Mouse (Mus musculus) testis, adult 2 months (tissue): ENCODE measurements around the gene Hpse. TPM values are rescaled to one million over a fixed set of nuclear protein-coding genes. Genes with fewer than 3 reads are reported as not detected.
A peak's percentile ranks its signal among the peaks of the same experiment; 100 is the strongest.

ENCODE experiments used
- H3K27ac ChIP-seq: fragments of 200-500 bp; 2 replicates; pipeline ENCODE4 v1.5.1; 2012; ENCODE audit warnings: low read depth, low read length; ENCODE audit not compliant: control insufficient read depth, insufficient read depth
- H3K27me3 ChIP-seq: fragments of 200-500 bp; 2 replicates; pipeline ENCODE4 v1.6.1; 2012; ENCODE audit warnings: mild to moderate bottlenecking, low read length, moderate library complexity; ENCODE audit not compliant: control insufficient read depth, insufficient read depth
- H3K36me3 ChIP-seq: fragments of 200-500 bp; 2 replicates; pipeline ENCODE4 v1.6.1; 2012; ENCODE audit warnings: mild to moderate bottlenecking, low read length; ENCODE audit not compliant: control insufficient read depth, insufficient read depth
- H3K4me1 ChIP-seq: fragments of 200-500 bp; 2 replicates; pipeline ENCODE4 v1.6.1; 2012; ENCODE audit warnings: low read length; ENCODE audit not compliant: control insufficient read depth, insufficient read depth
- H3K4me3 ChIP-seq: fragments of 200-500 bp; 2 replicates; pipeline ENCODE4 v1.5.1; 2012; ENCODE audit warnings: low read depth, mild to moderate bottlenecking, low read length, moderate library complexity, mixed read lengths; ENCODE audit not compliant: control insufficient read depth
- CTCF ChIP-seq: fragments of 200-500 bp; IDR thresholded peaks from 2 replicates; pipeline ENCODE4 v1.5.1; 2012; ENCODE audit warnings: low read depth, mild to moderate bottlenecking, inconsistent platforms, low read length, moderate library complexity; ENCODE audit not compliant: control insufficient read depth, insufficient read depth, insufficient replicate concordance
- POLR2A ChIP-seq: fragments of 200-500 bp; IDR thresholded peaks from 2 replicates; pipeline ENCODE4 v1.6.1; 2012; ENCODE audit warnings: low read depth, mild to moderate bottlenecking, inconsistent platforms, low read length, moderate library complexity; ENCODE audit not compliant: control insufficient read depth
- polyA plus RNA-seq: library from polyadenylated mRNA; depleted of rRNA; stranded (reverse); fragments of >200 nt; gene quantifications from 2 replicates; pipeline ENCODE4 v1.2.3, GENCODE M21; 2012; rRNA removed

Gene Hpse
- polyA plus RNA-seq, 1 experiment = 2.7 TPM

DNA sequence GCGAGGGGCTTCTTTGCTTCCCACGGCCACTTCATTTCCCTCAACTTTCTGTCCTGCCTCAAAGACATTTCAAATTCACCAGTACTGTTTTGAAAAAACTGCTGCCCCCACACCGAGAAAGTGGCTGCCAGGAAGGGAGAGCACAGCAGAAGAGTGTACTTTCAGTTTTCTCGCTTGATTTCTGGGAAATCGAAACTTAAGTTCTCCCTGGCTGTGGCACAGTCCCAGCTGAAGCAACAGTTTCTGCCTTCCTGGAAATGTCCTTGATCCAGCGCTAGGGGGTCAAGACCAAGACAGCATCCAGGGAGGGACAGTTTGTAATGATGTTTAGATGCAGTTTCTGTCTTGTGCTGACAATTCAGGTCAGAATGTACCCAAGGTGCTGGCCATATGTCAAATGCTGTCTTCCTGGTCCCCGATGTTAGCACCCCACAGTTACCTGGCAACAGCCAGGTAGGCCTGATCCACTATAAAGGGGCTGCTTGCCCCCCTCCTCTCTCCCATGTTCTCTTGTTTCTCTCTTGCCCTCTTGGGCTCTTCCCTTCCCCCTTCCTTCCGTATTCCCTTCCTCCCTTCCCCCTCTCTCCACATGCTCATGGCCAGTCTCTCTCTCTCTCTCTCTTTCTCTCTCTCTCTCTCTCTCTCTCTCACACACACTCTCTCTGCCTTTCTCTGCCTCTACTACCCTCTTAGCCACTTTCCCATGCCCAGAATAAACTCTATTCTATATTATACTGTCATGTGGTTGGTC, 82.5 kb downstream of the Hpse start:
- Histone ChIP-seq H3K4me3 (no peak overlapping the region), H3K27me3 (no peaks in the 10 kb centered on the region), H3K4me1 (no peaks in the 10 kb centered on the region), H3K36me3 (no peaks in the 10 kb centered on the region), H3K27ac (peak overlapping the region; percentile 47)
- TF ChIP-seq POLR2A = no peak
- TF ChIP-seq CTCF = no peak

DNA sequence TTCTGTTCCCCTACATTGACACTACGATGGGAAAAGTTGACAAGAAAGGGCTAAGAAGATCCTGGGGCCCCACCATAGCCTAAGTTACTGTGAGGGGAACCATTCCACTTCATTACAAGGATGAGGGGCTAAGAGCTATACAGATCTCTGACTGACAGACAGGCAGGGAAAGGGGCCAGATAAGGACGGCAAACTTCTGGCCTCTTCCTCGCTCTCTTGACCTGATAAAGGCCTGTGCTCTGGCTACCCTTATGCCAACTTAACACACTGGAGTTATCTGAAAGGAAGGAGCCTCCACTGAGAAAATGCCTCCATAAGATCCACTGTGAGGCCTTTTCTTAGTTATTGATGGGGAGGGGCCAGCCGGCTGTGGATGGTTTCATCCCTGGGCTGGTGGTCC, 83.6 kb downstream of the Hpse start:
- TF ChIP-seq CTCF (no peak), POLR2A (no peak)
- peak overlapping the region; percentile 17; the same call in 1 of the 2 replicates for H3K27ac ChIP-seq
- H3K4me3 ChIP-seq = no peak overlapping the region
- no peaks in the 10 kb centered on the region for H3K27me3 ChIP-seq
- no peaks in the 10 kb centered on the region for H3K36me3 ChIP-seq
- no peaks in the 10 kb centered on the region for H3K4me1 ChIP-seq

DNA sequence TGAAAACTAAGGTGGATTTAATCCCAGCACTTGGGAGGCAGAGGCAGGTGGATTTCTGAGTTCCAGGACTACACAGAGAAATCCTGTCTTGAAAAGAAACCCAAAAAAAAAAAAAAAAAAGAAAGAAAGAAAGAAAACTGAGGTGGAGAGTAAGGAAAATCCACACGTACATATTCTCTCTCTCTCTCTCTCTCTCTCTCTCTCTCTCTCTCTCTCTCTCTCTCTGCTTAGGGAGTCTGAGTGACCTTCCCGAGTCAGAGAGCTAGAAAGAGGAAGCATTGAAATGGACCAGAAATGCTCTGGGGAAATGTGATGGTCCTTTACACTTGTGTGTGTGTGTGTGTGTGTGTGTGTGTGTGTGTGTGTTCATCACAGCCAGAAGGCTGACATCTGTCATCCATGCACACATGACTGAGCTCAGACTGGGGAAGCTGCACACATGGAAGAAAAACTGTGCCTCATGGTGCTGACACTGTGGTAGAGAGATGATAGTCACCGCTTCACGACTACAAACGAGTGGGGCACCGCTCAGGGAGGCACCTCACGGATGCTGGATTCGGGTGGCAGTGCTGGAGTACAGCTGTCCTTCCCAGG, 84.5 kb downstream of the Hpse start:
- Histone ChIP-seq H3K4me1 (no peaks in the 10 kb centered on the region), H3K27ac (no peak overlapping the region), H3K36me3 (no peaks in the 10 kb centered on the region), H3K4me3 (no peak overlapping the region), H3K27me3 (no peaks in the 10 kb centered on the region)
- no peak for TF ChIP-seq POLR2A
- no peak for TF ChIP-seq CTCF

DNA sequence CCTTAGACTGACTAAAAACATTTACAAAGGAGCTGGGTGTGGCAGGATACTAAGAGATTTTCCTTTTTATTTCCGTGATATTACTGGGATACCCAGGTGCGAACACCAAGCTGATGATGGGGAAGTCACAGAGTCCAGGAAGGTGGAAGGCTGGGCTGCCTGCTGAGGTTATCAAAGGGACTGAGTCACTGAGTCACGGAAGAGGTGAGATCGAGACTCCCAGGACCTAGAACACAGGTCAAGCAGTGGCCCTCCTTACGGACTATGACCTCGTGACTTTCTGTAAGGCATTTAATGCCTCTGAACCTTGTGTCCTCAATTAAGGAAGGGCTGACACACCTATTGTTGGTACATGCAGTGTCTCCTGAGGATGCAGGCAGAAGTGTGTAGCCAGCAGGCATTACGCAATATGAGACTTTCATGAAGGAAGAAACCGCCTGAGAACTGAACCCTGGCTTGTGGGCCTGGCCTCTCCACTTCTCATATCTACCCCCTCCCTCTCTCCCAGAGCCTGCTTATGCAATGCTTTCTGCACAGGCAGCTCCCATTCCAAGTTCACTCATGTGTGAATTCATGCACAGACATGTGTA, 86.9 kb downstream of the Hpse start:
- no peak for TF ChIP-seq POLR2A
- TF ChIP-seq CTCF = no peak
- H3K36me3 ChIP-seq = no peaks in the 10 kb centered on the region
- H3K4me1 ChIP-seq = no peaks in the 10 kb centered on the region
- H3K4me3 ChIP-seq = no peak overlapping the region
- H3K27me3 ChIP-seq = no peaks in the 10 kb centered on the region
- no peak overlapping the region for H3K27ac ChIP-seq

Other genes with a start within 250 kb of the Hpse start
- 13.8 and 14.8 TPM in 2 replicates for gene Lin54, start 219.1 kb downstream of the Hpse start, polyA plus RNA-seq
- 118 and 132 TPM in 2 replicates for gene Cops4, start 201.4 kb downstream of the Hpse start, polyA plus RNA-seq
- gene Plac8, start 147.5 kb downstream of the Hpse start, polyA plus RNA-seq = 24.6 and 27.2 TPM in 2 replicates
- 19.5 and 21.4 TPM in 2 replicates for gene Coq2, start 44.6 kb downstream of the Hpse start, polyA plus RNA-seq
- gene Helq, start 78.9 kb upstream of the Hpse start, polyA plus RNA-seq = 6.1 TPM in 2 replicates
- gene Mrps18c, start 78.9 kb upstream of the Hpse start, polyA plus RNA-seq = 27.8 and 32.8 TPM in 2 replicates
- gene Abraxas1, start 101.2 kb upstream of the Hpse start, polyA plus RNA-seq = 5.5 and 6.3 TPM in 2 replicates
- gene Gpat3, start 126.0 kb upstream of the Hpse start, polyA plus RNA-seq = 21.7 and 26.8 TPM in 2 replicates